Mouse (Mus musculus): ENCODE results near the gene Slc22a6. TPM values are rescaled to one million over a fixed set of nuclear protein-coding genes. Genes with fewer than 3 reads are reported as not detected.

The Slc22a6 gene
- polyA plus RNA-seq, 1 experiment from 2014 or later = not detected

GRCm38 (mm10) chr19:8613111-8613510 is 4.7 kb upstream of the Slc22a6 start:
- 55% methylated on average over 2 of the region's 2 CpGs for WGBS
- no peaks in the 10 kb centered on the region for H3K27me3 ChIP-seq (replicated peaks)

GRCm38 (mm10) chr19:8614343-8614742 is 3.5 kb upstream of the Slc22a6 start:
- Histone ChIP-seq H3K4me1 (no peaks in the 10 kb centered on the region), H3K4me2 (no peak overlapping the region), H3K36me3 (no peaks in the 10 kb centered on the region), H3K4me3 (replicated peaks) (no peak overlapping the region), H3K27me3 (replicated peaks) (no peaks in the 10 kb centered on the region), H3K27ac (no peak overlapping the region), H3K9ac (no peak overlapping the region), H3K9me3 (no peaks in the 10 kb centered on the region)
- ATAC-seq (ENCODE audit: insufficient read depth, low FRiP score, low read depth) = no peak
- 48% methylated on average over 2 of the region's 2 CpGs for WGBS

More at GRCm38 (mm10) chr19:8613111-8613510, 4.7 kb upstream of the Slc22a6 start:
- H3K4me3 ChIP-seq (replicated peaks) = no peak overlapping the region
- H3K9me3 ChIP-seq = no peaks in the 10 kb centered on the region
- ATAC-seq (ENCODE audit: insufficient read depth, low FRiP score, low read depth) = no peak
- H3K9ac ChIP-seq = no peak overlapping the region
- H3K4me2 ChIP-seq = no peak overlapping the region
- H3K4me1 ChIP-seq = no peaks in the 10 kb centered on the region
- H3K36me3 ChIP-seq = no peaks in the 10 kb centered on the region
- H3K27ac ChIP-seq = no peak overlapping the region

- no peak overlapping the region for H3K4me3 ChIP-seq (replicated peaks)
- no peaks in the 10 kb centered on the region for H3K36me3 ChIP-seq
- H3K27ac ChIP-seq = no peak overlapping the region
- H3K4me1 ChIP-seq = no peaks in the 10 kb centered on the region
- H3K4me2 ChIP-seq = no peak overlapping the region
- ATAC-seq (ENCODE audit: insufficient read depth, low FRiP score, low read depth) = no peak
- no peak overlapping the region for H3K9ac ChIP-seq
- H3K27me3 ChIP-seq (replicated peaks) = no peaks in the 10 kb centered on the region
- H3K9me3 ChIP-seq = no peaks in the 10 kb centered on the region
- 42% methylated on average over 4 of the region's 4 CpGs for WGBS
These were observed 1.5 kb upstream of the Slc22a6 start for GRCm38 (mm10) chr19:8616314-8616713.

DNA sequence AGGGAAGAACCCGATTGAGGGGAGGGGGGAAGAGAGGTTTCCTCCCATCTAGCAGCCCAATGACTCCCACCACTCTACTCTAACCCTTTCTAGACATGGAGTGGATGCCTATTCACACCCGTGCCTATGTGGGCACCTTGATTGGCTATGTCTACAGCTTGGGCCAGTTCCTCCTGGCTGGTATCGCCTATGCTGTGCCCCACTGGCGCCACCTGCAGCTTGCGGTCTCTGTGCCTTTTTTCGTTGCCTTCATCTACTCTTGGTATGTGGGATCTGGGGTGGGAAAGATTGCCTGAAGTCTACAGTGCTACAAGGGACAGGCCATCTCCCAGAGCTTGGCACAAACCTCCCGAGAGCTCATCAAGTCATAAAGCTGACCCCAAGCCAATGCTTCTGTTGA is 3.3 kb downstream of the Slc22a6 start:
- no peak overlapping the region for H3K4me2 ChIP-seq
- H3K4me3 ChIP-seq (replicated peaks) = no peak overlapping the region
- WGBS = 95% methylated on average over 7 of the region's 7 CpGs
- no peak overlapping the region for H3K9ac ChIP-seq
- H3K4me1 ChIP-seq = no peaks in the 10 kb centered on the region
- no peaks in the 10 kb centered on the region for H3K27me3 ChIP-seq (replicated peaks)
- H3K36me3 ChIP-seq = no peaks in the 10 kb centered on the region
- ATAC-seq (ENCODE audit: insufficient read depth, low FRiP score, low read depth) = no peak
- no peak overlapping the region for H3K27ac ChIP-seq
- H3K9me3 ChIP-seq = no peaks in the 10 kb centered on the region

GRCm38 (mm10) chr19:8630249-8630648 is 12.4 kb downstream of the Slc22a6 start:
- Histone ChIP-seq H3K4me3 (replicated peaks) (no peak overlapping the region), H3K9ac (no peak overlapping the region), H3K4me2 (no peak overlapping the region), H3K27ac (no peak overlapping the region), H3K27me3 (replicated peaks) (no peaks in the 10 kb centered on the region), H3K9me3 (no peaks in the 10 kb centered on the region), H3K36me3 (no peaks in the 10 kb centered on the region), H3K4me1 (no peaks in the 10 kb centered on the region)
- whole genome bisulfite sequencing = 68% methylated on average over 2 of the region's 2 CpGs
- no peak for ATAC-seq (ENCODE audit: insufficient read depth, low FRiP score, low read depth)

DNA sequence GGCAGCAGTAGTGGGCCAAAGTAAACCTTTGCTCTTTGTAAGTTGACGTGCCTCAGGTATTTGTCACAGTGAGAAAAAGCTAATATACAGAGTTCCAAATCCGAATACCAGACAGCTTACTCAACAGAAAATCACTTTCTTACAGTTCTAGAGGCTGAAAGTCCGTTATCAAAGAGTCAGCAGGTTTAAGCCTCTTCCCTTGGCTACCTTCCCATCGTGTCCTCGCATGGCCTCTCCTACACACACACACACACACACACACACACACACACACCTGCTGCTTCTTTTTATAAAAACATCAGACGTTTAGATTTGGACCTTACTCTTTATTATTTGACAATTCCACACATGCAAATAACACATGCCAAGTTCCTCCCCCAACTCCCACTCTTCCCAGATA is 13.0 kb downstream of the Slc22a6 start:
- Histone ChIP-seq H3K27me3 (replicated peaks) (no peaks in the 10 kb centered on the region), H3K4me2 (no peak overlapping the region), H3K4me3 (replicated peaks) (no peak overlapping the region), H3K4me1 (no peaks in the 10 kb centered on the region), H3K27ac (no peak overlapping the region), H3K9me3 (no peaks in the 10 kb centered on the region), H3K9ac (no peak overlapping the region), H3K36me3 (no peaks in the 10 kb centered on the region)
- 60% methylated on average over 6 of the region's 6 CpGs for WGBS
- ATAC-seq (ENCODE audit: insufficient read depth, low FRiP score, low read depth) = no peak

DNA sequence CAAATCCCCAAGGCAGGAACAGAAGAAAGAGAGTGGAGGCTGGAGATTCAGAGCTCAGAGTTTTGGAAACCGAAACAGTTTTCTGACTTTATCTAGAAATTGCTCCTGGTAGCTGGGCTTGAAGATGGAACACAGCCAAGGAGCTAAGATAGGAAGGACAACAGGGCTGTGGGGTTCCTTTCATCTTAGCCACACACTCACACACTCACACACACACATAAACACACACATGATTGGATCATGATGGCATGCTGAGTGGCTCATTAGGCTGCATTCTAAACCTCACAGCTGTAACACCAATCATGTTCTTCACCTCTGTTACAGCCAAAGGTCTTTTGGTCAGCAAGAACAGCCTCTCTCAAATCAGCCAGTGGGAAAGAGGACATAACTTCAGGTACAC is 14.2 kb downstream of the Slc22a6 start:
- no peak overlapping the region for H3K9ac ChIP-seq
- no peaks in the 10 kb centered on the region for H3K27me3 ChIP-seq (replicated peaks)
- H3K4me3 ChIP-seq (replicated peaks) = no peak overlapping the region
- H3K9me3 ChIP-seq = no peaks in the 10 kb centered on the region
- no peak overlapping the region for H3K4me2 ChIP-seq
- H3K27ac ChIP-seq = no peak overlapping the region
- no peak for ATAC-seq (ENCODE audit: insufficient read depth, low FRiP score, low read depth)
- no peaks in the 10 kb centered on the region for H3K36me3 ChIP-seq
- H3K4me1 ChIP-seq = no peaks in the 10 kb centered on the region
- 67% methylated on average over 1 of the region's 1 CpGs for WGBS

DNA sequence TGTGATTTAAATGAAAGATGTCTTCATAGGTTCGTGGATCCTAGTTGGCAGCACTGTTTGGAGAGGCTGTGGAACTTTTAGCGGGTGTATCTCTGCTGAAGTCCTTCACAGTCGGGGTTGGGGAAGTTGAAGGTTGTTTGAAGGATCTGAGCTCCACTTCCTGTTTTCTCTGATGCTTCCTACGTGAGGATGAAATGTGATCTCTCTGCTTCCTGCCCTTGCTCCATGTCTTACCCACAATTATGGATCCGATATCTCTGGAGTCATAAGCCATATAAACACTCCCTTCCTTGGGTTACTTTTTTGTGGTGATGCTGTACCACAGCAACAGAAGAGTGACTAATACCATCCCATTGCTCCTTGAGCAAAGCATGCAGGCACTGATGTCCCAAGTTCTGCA is 24.2 kb downstream of the Slc22a6 start:
- Histone ChIP-seq H3K36me3 (no peaks in the 10 kb centered on the region), H3K27ac (no peak overlapping the region), H3K4me1 (no peaks in the 10 kb centered on the region), H3K4me3 (replicated peaks) (no peak overlapping the region), H3K4me2 (no peak overlapping the region), H3K9ac (no peak overlapping the region), H3K9me3 (no peaks in the 10 kb centered on the region), H3K27me3 (replicated peaks) (no peaks in the 10 kb centered on the region)
- WGBS = 45% methylated on average over 5 of the region's 5 CpGs
- no peak for ATAC-seq (ENCODE audit: insufficient read depth, low FRiP score, low read depth)

- Histone ChIP-seq H3K9ac (no peak overlapping the region), H3K27ac (no peak overlapping the region), H3K4me2 (no peak overlapping the region), H3K9me3 (no peaks in the 10 kb centered on the region), H3K4me1 (no peaks in the 10 kb centered on the region), H3K36me3 (no peaks in the 10 kb centered on the region), H3K27me3 (replicated peaks) (no peaks in the 10 kb centered on the region), H3K4me3 (replicated peaks) (no peak overlapping the region)
- 56% methylated on average over 2 of the region's 2 CpGs for WGBS
- ATAC-seq (ENCODE audit: insufficient read depth, low FRiP score, low read depth) = no peak
These were observed 28.6 kb downstream of the Slc22a6 start for GRCm38 (mm10) chr19:8646393-8646792.

GRCm38 (mm10) chr19:8655833-8656232 is 38.0 kb downstream of the Slc22a6 start:
- Histone ChIP-seq H3K4me1 (no peaks in the 10 kb centered on the region), H3K36me3 (no peaks in the 10 kb centered on the region), H3K4me3 (replicated peaks) (no peak overlapping the region), H3K9me3 (no peaks in the 10 kb centered on the region), H3K9ac (no peak overlapping the region), H3K4me2 (no peak overlapping the region), H3K27me3 (replicated peaks) (no peaks in the 10 kb centered on the region), H3K27ac (no peak overlapping the region)
- no peak for ATAC-seq (ENCODE audit: insufficient read depth, low FRiP score, low read depth)

GRCm38 (mm10) chr19:8656341-8656740 is 38.5 kb downstream of the Slc22a6 start:
- no peak for ATAC-seq (ENCODE audit: insufficient read depth, low FRiP score, low read depth)
- Histone ChIP-seq H3K9ac (no peak overlapping the region), H3K36me3 (no peaks in the 10 kb centered on the region), H3K4me1 (no peaks in the 10 kb centered on the region), H3K27ac (no peak overlapping the region), H3K9me3 (no peaks in the 10 kb centered on the region), H3K4me3 (replicated peaks) (no peak overlapping the region), H3K4me2 (no peak overlapping the region), H3K27me3 (replicated peaks) (no peaks in the 10 kb centered on the region)
- 66% methylated on average over 4 of the region's 4 CpGs for WGBS

DNA sequence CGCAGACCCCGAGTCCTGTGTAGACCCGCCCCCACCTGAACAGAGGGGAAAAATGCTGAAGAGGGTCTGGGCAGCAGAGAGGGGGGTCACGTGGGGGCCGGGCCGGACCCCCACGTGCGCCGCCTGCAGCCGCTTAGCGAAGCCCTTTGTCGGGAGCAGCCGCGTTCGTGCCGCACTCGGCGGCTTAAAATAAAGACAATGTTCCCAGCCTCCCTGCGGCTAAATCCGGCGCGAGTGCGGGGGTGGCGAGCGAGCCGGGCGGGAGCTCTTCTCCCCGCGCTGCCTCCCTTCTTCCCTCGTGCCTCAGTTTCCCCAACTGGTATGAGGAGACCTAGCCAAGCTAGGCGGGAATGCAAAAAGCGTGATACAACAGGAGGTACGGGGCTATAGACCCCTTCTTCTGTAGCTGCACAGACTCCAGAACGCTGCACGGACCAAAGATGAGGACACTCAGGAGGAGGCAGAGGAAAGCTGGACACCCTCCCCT is 44.0 kb downstream of the Slc22a6 start:
- Histone ChIP-seq H3K9me3 (no peaks in the 10 kb centered on the region), H3K4me3 (replicated peaks) (peak overlapping the region; percentile 39), H3K36me3 (no peaks in the 10 kb centered on the region), H3K4me1 (peaks cover 11% of the 10 kb centered on the region; the same call in 1 of the 2 replicates), H3K27me3 (replicated peaks) (no peaks in the 10 kb centered on the region), H3K27ac (no peak overlapping the region), H3K4me2 (peak overlapping the region; percentile 92), H3K9ac (0 out of 2 replicates have a peak overlapping the region, but pooled peaks have one; percentile 20)
- ATAC-seq (ENCODE audit: insufficient read depth, low FRiP score, low read depth) = peak; percentile 8; the same call in 1 of the 2 replicates
- under 1% methylated on average over 35 of the region's 35 CpGs for WGBS

DNA sequence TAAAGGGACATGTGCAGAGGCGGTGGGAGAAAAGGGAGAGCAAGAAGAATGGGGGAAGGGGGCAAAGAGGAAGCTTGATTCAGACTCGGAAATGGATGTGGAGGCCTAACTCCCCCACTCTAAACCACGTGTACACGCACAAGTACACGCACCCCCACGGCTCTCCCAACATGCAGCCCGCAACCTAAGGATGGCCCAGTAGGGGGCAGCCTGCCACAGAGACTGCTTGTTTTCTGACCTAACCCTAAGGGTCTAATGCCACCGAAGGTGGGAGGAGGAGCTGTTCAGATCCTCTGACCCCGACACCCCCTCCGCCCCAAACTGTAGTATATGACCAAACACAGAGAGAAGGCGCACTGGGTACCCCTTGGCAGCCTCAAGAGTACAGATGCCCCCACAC is 44.5 kb downstream of the Slc22a6 start:
- ATAC-seq (ENCODE audit: insufficient read depth, low FRiP score, low read depth) = no peak
- peak overlapping the region; percentile 39 for H3K4me3 ChIP-seq (replicated peaks)
- no peaks in the 10 kb centered on the region for H3K27me3 ChIP-seq (replicated peaks)
- no peak overlapping the region for H3K27ac ChIP-seq
- H3K9me3 ChIP-seq = no peaks in the 10 kb centered on the region
- H3K4me2 ChIP-seq = peak overlapping the region; percentile 92
- no peaks in the 10 kb centered on the region for H3K36me3 ChIP-seq
- peaks cover 11% of the 10 kb centered on the region; the same call in 1 of the 2 replicates for H3K4me1 ChIP-seq
- 4% methylated on average over 11 of the region's 11 CpGs for WGBS
- no peak overlapping the region for H3K9ac ChIP-seq
